Mouse (Mus musculus) lung, embryonic 14.5 days (tissue): ENCODE measurements at regions not wholly inside any gene's neighbourhood (a gene's known extent, or its start where the extent isn't known, plus 50 kb on each side); places are given as distances from the start of the nearest gene placed in this dataset.

Experiments
- ATAC-seq: fragments of 200-750 bp; cut with Nextera tagmentation; 2 replicates; pipeline ENCODE4 v1.8.0; 2017; ENCODE audit warnings: mild to moderate bottlenecking, moderate TSS enrichment, moderate library complexity; ENCODE audit not compliant: insufficient read depth
- DNase-seq: peaks from one replicate; pipeline ENCODE4 v3.0.0-alpha.2; 2015
- H3K27ac ChIP-seq: fragments of 300-500 bp; sonication (generic); 2 replicates; pipeline ENCODE4 v1.5.1; 2014; ENCODE audit warnings: low read depth, mild to moderate bottlenecking, moderate library complexity
- H3K27me3 ChIP-seq: fragments of 300-500 bp; sonication (generic); 2 replicates; pipeline ENCODE4 v1.6.1; 2014; ENCODE audit warnings: low read length, control low read depth; ENCODE audit not compliant: insufficient read depth
- H3K36me3 ChIP-seq: fragments of 300-500 bp; sonication (generic); 2 replicates; pipeline ENCODE4 v1.6.1; 2014; ENCODE audit warnings: control low read depth; ENCODE audit not compliant: insufficient read depth
- H3K4me1 ChIP-seq: fragments of 300-500 bp; sonication (generic); 2 replicates; pipeline ENCODE4 v1.6.1; 2014; ENCODE audit warnings: antibody characterized with exemption, control low read depth; ENCODE audit not compliant: insufficient read depth
- H3K4me2 ChIP-seq: fragments of 300-500 bp; sonication (generic); 2 replicates; pipeline ENCODE4 v1.6.1; 2014; ENCODE audit warnings: mild to moderate bottlenecking
- H3K4me3 ChIP-seq: fragments of 300-500 bp; sonication (generic); 2 replicates; pipeline ENCODE4 v1.5.1; 2014; ENCODE audit warnings: low read depth, low read length
- H3K9ac ChIP-seq: fragments of 300-500 bp; sonication (generic); 2 replicates; pipeline ENCODE4 v1.6.1; 2014
- H3K9me3 ChIP-seq: fragments of 300-500 bp; sonication (generic); 2 replicates; pipeline ENCODE4 v1.6.1; 2016; ENCODE audit warnings: low read depth, low read length, control low read depth
- CTCF ChIP-seq: IDR thresholded peaks from 2 replicates; pipeline ENCODE4 v1.5.1; 2016; ENCODE audit warnings: antibody characterized with exemption, low read depth
- WGBS: fragments of 180-500 bp; shearing (Covaris S2); extraction: QIAGEN DNeasy Blood & Tissue Kit; methylation state at CpG from one replicate; pipeline ENCODE4 v1.1.7; 2014; 5-methylcytosine and 5-hydroxymethylcytosine counted together

- H3K9me3 ChIP-seq, result no peaks in the 10 kb centered on the region
- ATAC-seq (no peak), DNase-seq (no peak)
- H3K9ac ChIP-seq, result no peak overlapping the region
- H3K36me3 ChIP-seq, result no peaks in the 10 kb centered on the region
- 77% methylated on average over 5 of the region's 5 CpGs for WGBS
- no peaks in the 10 kb centered on the region for H3K4me1 ChIP-seq
- no peak overlapping the region for H3K27ac ChIP-seq
- H3K27me3 ChIP-seq, result no peaks in the 10 kb centered on the region
- no peak for TF ChIP-seq CTCF
- no peak overlapping the region for H3K4me3 ChIP-seq
- no peak overlapping the region for H3K4me2 ChIP-seq
These were observed 172.5 kb downstream of the Setd4 start for GRCm38 (mm10) chr16:93431316-93431715.

DNA sequence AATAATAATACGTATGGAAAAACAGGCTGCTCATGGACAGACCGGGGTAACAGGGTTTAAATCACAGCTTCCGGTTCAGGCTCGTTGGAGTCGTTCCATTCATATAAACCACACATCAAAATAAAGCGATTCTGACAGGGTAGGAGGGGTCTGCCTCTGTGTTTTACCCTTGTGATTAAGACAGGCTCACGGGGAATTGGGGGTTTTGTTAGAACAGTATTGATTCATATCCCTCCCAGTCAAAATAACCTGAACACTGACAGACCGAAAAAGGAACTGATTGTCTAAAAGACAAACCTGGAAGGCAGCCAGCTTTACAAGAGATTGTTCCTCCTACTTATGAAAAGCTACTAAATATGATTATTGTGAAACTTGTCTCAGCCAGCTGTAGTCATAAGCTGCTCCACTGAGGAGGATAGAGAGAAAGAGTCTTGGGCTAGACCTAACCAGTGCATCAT is 174.5 kb downstream of the Setd4 start:
- WGBS, result 38% methylated on average over 8 of the region's 8 CpGs
- no peaks in the 10 kb centered on the region for H3K4me1 ChIP-seq
- H3K36me3 ChIP-seq, result no peaks in the 10 kb centered on the region
- H3K4me3 ChIP-seq, result no peak overlapping the region
- no peak overlapping the region for H3K27ac ChIP-seq
- H3K9ac ChIP-seq, result no peak overlapping the region
- ATAC-seq, result peak; percentile 65; the same call in 1 of the 2 replicates
- no peaks in the 10 kb centered on the region for H3K27me3 ChIP-seq
- H3K4me2 ChIP-seq, result peak overlapping the region; percentile 30; the same call in 1 of the 2 replicates
- peak; percentile 73 for DNase-seq
- no peaks in the 10 kb centered on the region for H3K9me3 ChIP-seq
- TF ChIP-seq CTCF, result no peak

DNA sequence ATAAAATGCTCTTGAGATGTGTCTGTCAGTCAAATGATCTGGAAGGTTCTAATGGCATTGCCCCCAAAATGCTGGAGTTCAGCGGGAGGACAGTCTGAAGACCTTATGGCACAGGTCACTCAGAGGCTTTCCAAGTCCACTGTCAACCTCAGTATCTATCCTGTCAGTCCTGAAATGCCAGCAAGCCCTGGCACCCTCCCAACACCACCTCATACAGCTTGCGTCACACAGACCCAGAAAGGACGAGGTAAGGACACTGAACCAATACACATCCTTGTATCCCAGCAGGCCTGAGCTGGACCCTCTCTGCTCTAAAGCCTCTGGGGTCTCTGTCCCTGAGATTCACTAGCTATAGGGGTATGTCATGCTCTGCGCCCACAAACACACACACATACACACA is 176.6 kb downstream of the Setd4 start:
- no peaks in the 10 kb centered on the region for H3K9me3 ChIP-seq
- 84% methylated on average over 4 of the region's 4 CpGs for WGBS
- H3K4me1 ChIP-seq, result peaks cover 5% of the 10 kb centered on the region; the same call in 1 of the 2 replicates
- H3K36me3 ChIP-seq, result no peaks in the 10 kb centered on the region
- H3K27me3 ChIP-seq, result 0 out of 2 replicates have a peak, but pooled peaks cover 2% of the 10 kb centered on the region
- H3K4me2 ChIP-seq, result no peak overlapping the region
- no peak overlapping the region for H3K27ac ChIP-seq
- ATAC-seq, result no peak
- H3K9ac ChIP-seq, result no peak overlapping the region
- no peak overlapping the region for H3K4me3 ChIP-seq
- no peak for TF ChIP-seq CTCF
- no peak for DNase-seq

DNA sequence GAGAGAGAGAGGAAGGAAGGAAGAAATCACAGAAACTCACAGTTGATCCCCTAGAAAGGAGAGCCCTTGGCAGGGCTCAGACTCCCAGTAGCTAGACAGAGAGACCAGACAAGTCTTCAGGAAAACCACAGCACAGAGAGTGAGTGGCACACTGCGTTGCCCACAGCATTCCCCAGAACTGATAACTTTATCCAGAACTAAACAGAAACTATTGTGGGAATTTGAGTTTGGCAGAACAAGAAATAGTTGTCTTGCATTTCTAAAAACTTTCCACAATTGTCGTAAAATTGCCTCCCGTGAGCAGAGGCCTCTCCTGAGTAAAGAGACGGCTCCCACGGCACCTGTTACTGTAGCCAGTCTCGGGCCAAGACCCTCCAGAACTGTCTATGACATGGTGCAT is 178.1 kb downstream of the Setd4 start:
- H3K9ac ChIP-seq, result no peak overlapping the region
- TF ChIP-seq CTCF, result no peak
- ATAC-seq, result no peak
- no peaks in the 10 kb centered on the region for H3K36me3 ChIP-seq
- H3K4me3 ChIP-seq, result no peak overlapping the region
- no peak overlapping the region for H3K4me2 ChIP-seq
- H3K27ac ChIP-seq, result no peak overlapping the region
- 0 out of 2 replicates have a peak, but pooled peaks cover 2% of the 10 kb centered on the region for H3K27me3 ChIP-seq
- H3K9me3 ChIP-seq, result no peaks in the 10 kb centered on the region
- peaks cover 5% of the 10 kb centered on the region; the same call in 1 of the 2 replicates for H3K4me1 ChIP-seq
- 69% methylated on average over 6 of the region's 6 CpGs for WGBS
- DNase-seq, result no peak

DNA sequence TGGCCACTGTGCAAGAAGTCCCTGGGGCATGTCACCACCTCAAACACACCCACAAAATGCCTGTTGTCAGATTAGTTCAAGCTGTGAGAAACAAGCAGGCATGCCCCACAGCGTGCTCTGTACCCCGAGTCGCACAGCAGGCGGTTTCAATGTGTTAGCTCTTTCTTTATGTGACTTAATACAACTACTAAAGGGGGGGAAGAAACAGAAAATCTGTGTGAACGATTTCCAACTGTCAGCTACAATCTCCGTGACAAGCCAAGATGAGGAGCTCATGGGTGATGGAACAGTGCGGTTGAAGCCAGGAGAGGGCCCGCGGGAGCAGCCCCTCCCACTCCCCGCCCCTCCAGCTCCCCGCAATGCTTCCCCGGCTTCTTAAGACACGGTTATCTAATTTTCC is 180.7 kb downstream of the Setd4 start:
- 11% methylated on average over 13 of the region's 13 CpGs for WGBS
- Histone ChIP-seq H3K27me3 (0 out of 2 replicates have a peak, but pooled peaks cover 2% of the 10 kb centered on the region), H3K4me2 (peak overlapping the region; percentile 52), H3K9ac (no peak overlapping the region; the same call in 1 of the 2 replicates), H3K4me1 (peaks cover 5% of the 10 kb centered on the region; the same call in 1 of the 2 replicates), H3K27ac (no peak overlapping the region), H3K4me3 (peak overlapping the region; percentile 9; the same call in 1 of the 2 replicates), H3K36me3 (no peaks in the 10 kb centered on the region), H3K9me3 (no peaks in the 10 kb centered on the region)
- ATAC-seq, result peak; percentile 60; the same call in 1 of the 2 replicates
- no peak for TF ChIP-seq CTCF
- DNase-seq, result peak; percentile 50

GRCm38 (mm10) chr16:93422221-93422620 is 181.6 kb downstream of the Setd4 start:
- ATAC-seq (no peak), DNase-seq (peak; percentile 23)
- Histone ChIP-seq H3K27ac (no peak overlapping the region), H3K4me3 (no peak overlapping the region), H3K4me2 (no peak overlapping the region), H3K9me3 (no peaks in the 10 kb centered on the region), H3K4me1 (peaks cover 5% of the 10 kb centered on the region; the same call in 1 of the 2 replicates), H3K27me3 (0 out of 2 replicates have a peak, but pooled peaks cover 2% of the 10 kb centered on the region), H3K36me3 (no peaks in the 10 kb centered on the region), H3K9ac (no peak overlapping the region)
- 45% methylated on average over 13 of the region's 13 CpGs for WGBS
- no peak for TF ChIP-seq CTCF

DNA sequence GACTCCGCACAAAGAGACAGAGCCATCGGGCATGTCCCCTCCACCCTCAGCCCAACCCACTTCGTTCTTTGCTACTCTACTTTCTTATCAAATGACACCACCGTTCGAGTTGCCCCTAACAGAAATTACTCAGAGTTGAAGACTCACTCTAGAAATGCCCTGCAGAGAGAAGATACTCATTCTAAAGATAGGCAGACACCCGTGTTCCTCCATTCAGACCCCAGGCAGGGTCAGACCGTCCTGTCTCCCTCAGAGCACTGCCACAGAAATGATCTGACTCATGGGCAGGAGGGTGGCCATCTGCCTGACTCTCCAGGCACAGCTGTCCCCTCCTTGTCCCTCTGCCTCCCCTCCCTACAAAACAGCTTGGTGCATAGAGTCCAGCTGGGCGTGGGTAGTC is 185.6 kb downstream of the Setd4 start:
- no peak overlapping the region for H3K4me3 ChIP-seq
- H3K9me3 ChIP-seq, result no peaks in the 10 kb centered on the region
- H3K4me2 ChIP-seq, result no peak overlapping the region
- H3K36me3 ChIP-seq, result no peaks in the 10 kb centered on the region
- 72% methylated on average over 8 of the region's 8 CpGs for WGBS
- H3K9ac ChIP-seq, result no peak overlapping the region
- 0 out of 2 replicates have a peak, but pooled peaks cover 2% of the 10 kb centered on the region for H3K27me3 ChIP-seq
- peaks cover 5% of the 10 kb centered on the region; the same call in 1 of the 2 replicates for H3K4me1 ChIP-seq
- no peak for ATAC-seq
- no peak overlapping the region for H3K27ac ChIP-seq
- no peak for TF ChIP-seq CTCF
- DNase-seq, result no peak
